Mouse (Mus musculus): Measurements from ENCODE around the gene Bricd5.

Bricd5 gene

GRCm38 (mm10) chr17:24485090-24485860, 11.6 kb downstream of the Bricd5 start:
- Histone ChIP-seq H3K4me3 (replicated peaks; ENCODE audit: low read length) (0 out of 2 replicates have a peak overlapping the region, but pooled peaks have one; percentile 10), H3K9me3 (ENCODE audit: low read length) (no peaks in the 10 kb centered on the region), H3K36me3 (ENCODE audit: insufficient read depth, low read length) (no peaks in the 10 kb centered on the region), H3K27me3 (ENCODE audit: insufficient read depth, low read length) (peaks cover 44% of the 10 kb centered on the region), H3K4me1 (replicated peaks; ENCODE audit: low read depth, low read length) (peaks cover 44% of the 10 kb centered on the region)
- TF ChIP-seq CTCF (conservative IDR thresholded peaks at IDR 0.05; ENCODE audit: low read length), result no peak
- TF ChIP-seq POU5F1 (IDR thresholded peaks at IDR 0.05; ENCODE audit: borderline replicate concordance, low read length), result no peak
- no peak for TF ChIP-seq NANOG (IDR thresholded peaks at IDR 0.05; ENCODE audit: borderline replicate concordance, low read length)

GRCm38 (mm10) chr17:24488186-24488661, 14.5 kb downstream of the Bricd5 start, which contains the start of gene Caskin1:
Gene Caskin1 (plus strand): TSS chr17:24488601.
- H3K4me1 ChIP-seq (replicated peaks; ENCODE audit: low read depth, low read length), result peaks cover 41% of the 10 kb centered on the region
- no peaks in the 10 kb centered on the region for H3K9me3 ChIP-seq (ENCODE audit: low read length)
- H3K4me3 ChIP-seq (replicated peaks; ENCODE audit: low read length), result peak within 1 kb of the TSS; percentile 89
- TF ChIP-seq CTCF (conservative IDR thresholded peaks at IDR 0.05; ENCODE audit: low read length) (no peak), NANOG (IDR thresholded peaks at IDR 0.05; ENCODE audit: borderline replicate concordance, low read length) (no peak), POU5F1 (IDR thresholded peaks at IDR 0.05; ENCODE audit: borderline replicate concordance, low read length) (no peak)
- H3K27me3 ChIP-seq (ENCODE audit: insufficient read depth, low read length), result peaks cover 55% of the 10 kb centered on the region
- H3K36me3 ChIP-seq (ENCODE audit: insufficient read depth, low read length), result no peaks in the 10 kb centered on the region

- H3K9me3 ChIP-seq (ENCODE audit: low read length), result no peaks in the 10 kb centered on the region
- peaks cover 55% of the 10 kb centered on the region for H3K27me3 ChIP-seq (ENCODE audit: insufficient read depth, low read length)
- H3K36me3 ChIP-seq (ENCODE audit: insufficient read depth, low read length), result no peaks in the 10 kb centered on the region
- peaks cover 41% of the 10 kb centered on the region for H3K4me1 ChIP-seq (replicated peaks; ENCODE audit: low read depth, low read length)
- TF ChIP-seq CTCF (conservative IDR thresholded peaks at IDR 0.05; ENCODE audit: low read length) (no peak), POU5F1 (IDR thresholded peaks at IDR 0.05; ENCODE audit: borderline replicate concordance, low read length) (no peak), NANOG (IDR thresholded peaks at IDR 0.05; ENCODE audit: borderline replicate concordance, low read length) (no peak)
- H3K4me3 ChIP-seq (replicated peaks; ENCODE audit: low read length), result peak overlapping the region; percentile 89
These were observed 15.1 kb downstream of the Bricd5 start for GRCm38 (mm10) chr17:24488662-24489264.

- H3K9me3 ChIP-seq (ENCODE audit: low read length), result no peaks in the 10 kb centered on the region
- H3K4me3 ChIP-seq (replicated peaks; ENCODE audit: low read length), result peak overlapping the region; percentile 89
- no peaks in the 10 kb centered on the region for H3K36me3 ChIP-seq (ENCODE audit: insufficient read depth, low read length)
- H3K27me3 ChIP-seq (ENCODE audit: insufficient read depth, low read length), result peaks cover 55% of the 10 kb centered on the region
- TF ChIP-seq POU5F1 (IDR thresholded peaks at IDR 0.05; ENCODE audit: borderline replicate concordance, low read length) (no peak), CTCF (conservative IDR thresholded peaks at IDR 0.05; ENCODE audit: low read length) (no peak), NANOG (IDR thresholded peaks at IDR 0.05; ENCODE audit: borderline replicate concordance, low read length) (no peak)
- H3K4me1 ChIP-seq (replicated peaks; ENCODE audit: low read depth, low read length), result peaks cover 41% of the 10 kb centered on the region
These were observed 15.8 kb downstream of the Bricd5 start for GRCm38 (mm10) chr17:24489265-24490030.

- no peak overlapping the region for H3K4me3 ChIP-seq (replicated peaks; ENCODE audit: low read length)
- TF ChIP-seq NANOG (IDR thresholded peaks at IDR 0.05; ENCODE audit: borderline replicate concordance, low read length) (no peak), CTCF (conservative IDR thresholded peaks at IDR 0.05; ENCODE audit: low read length) (no peak), POU5F1 (IDR thresholded peaks at IDR 0.05; ENCODE audit: borderline replicate concordance, low read length) (no peak)
- peaks cover 51% of the 10 kb centered on the region for H3K27me3 ChIP-seq (ENCODE audit: insufficient read depth, low read length)
- no peaks in the 10 kb centered on the region for H3K36me3 ChIP-seq (ENCODE audit: insufficient read depth, low read length)
- H3K9me3 ChIP-seq (ENCODE audit: low read length), result no peaks in the 10 kb centered on the region
- H3K4me1 ChIP-seq (replicated peaks; ENCODE audit: low read depth, low read length), result peaks cover 34% of the 10 kb centered on the region
These were observed 16.7 kb downstream of the Bricd5 start for GRCm38 (mm10) chr17:24490399-24490798.

GRCm38 (mm10) chr17:24494627-24495335, 21.1 kb downstream of the Bricd5 start:
- Histone ChIP-seq H3K9me3 (ENCODE audit: low read length) (no peaks in the 10 kb centered on the region), H3K36me3 (ENCODE audit: insufficient read depth, low read length) (no peaks in the 10 kb centered on the region), H3K4me3 (replicated peaks; ENCODE audit: low read length) (no peak overlapping the region), H3K4me1 (replicated peaks; ENCODE audit: low read depth, low read length) (peaks cover 17% of the 10 kb centered on the region), H3K27me3 (ENCODE audit: insufficient read depth, low read length) (peaks cover 16% of the 10 kb centered on the region)
- no peak for TF ChIP-seq NANOG (IDR thresholded peaks at IDR 0.05; ENCODE audit: borderline replicate concordance, low read length)
- TF ChIP-seq POU5F1 (IDR thresholded peaks at IDR 0.05; ENCODE audit: borderline replicate concordance, low read length), result no peak
- TF ChIP-seq CTCF (conservative IDR thresholded peaks at IDR 0.05; ENCODE audit: low read length), result peak; percentile 55

GRCm38 (mm10) chr17:24495443-24495842, 21.8 kb downstream of the Bricd5 start:
- H3K27me3 ChIP-seq (ENCODE audit: insufficient read depth, low read length), result peaks cover 10% of the 10 kb centered on the region
- TF ChIP-seq NANOG (IDR thresholded peaks at IDR 0.05; ENCODE audit: borderline replicate concordance, low read length) (no peak), CTCF (conservative IDR thresholded peaks at IDR 0.05; ENCODE audit: low read length) (no peak), POU5F1 (IDR thresholded peaks at IDR 0.05; ENCODE audit: borderline replicate concordance, low read length) (no peak)
- peaks cover 11% of the 10 kb centered on the region for H3K4me1 ChIP-seq (replicated peaks; ENCODE audit: low read depth, low read length)
- H3K4me3 ChIP-seq (replicated peaks; ENCODE audit: low read length), result no peak overlapping the region
- H3K36me3 ChIP-seq (ENCODE audit: insufficient read depth, low read length), result no peaks in the 10 kb centered on the region
- no peaks in the 10 kb centered on the region for H3K9me3 ChIP-seq (ENCODE audit: low read length)
